Mouse (Mus musculus) heart, postnatal 14 days (tissue): ENCODE results near the gene Ptpn7. TPM values are rescaled to one million over a fixed set of nuclear protein-coding genes. Genes with fewer than 3 reads are reported as not detected.
"Not testable (repeated sequence)": the region's sequence is repeated elsewhere in the genome, so short reads cannot be mapped to it uniquely, and the experiment has no call there.

Experiments used
- DNase-seq, 2 experiments: peaks; one replicate each; pipeline ENCODE4 v3.0.0; 2021 to 2022
- intact Hi-C: fragments of 180-260 bp; cut with DNase I; formaldehyde crosslinking; loops from one replicate; pipeline ENCODE4 v1.15.1; 2025
- long read RNA-seq, 2 experiments: library from polyadenylated mRNA; stranded (forward); transcript quantifications; one replicate each; pipeline ENCODE4 v2.0.0; 2021
- total RNA-seq, 2 experiments: library from RNA; stranded (reverse); gene quantifications; 2 replicates each; pipeline ENCODE4 v1.2.3; 2021

Ptpn7 gene
- total RNA-seq = 1 to 10 TPM in 1 of 2 experiments, under 1 TPM in 1; 0.72 to 3.3 TPM
- long read RNA-seq, experiment 1, partial matches to known transcripts = 1 of 2 reads
- long read RNA-seq, experiment 1, other reads (novel, unspliced or antisense) = 1 of 2 reads
- long read RNA-seq, experiment 2 = 0 reads

DNA sequence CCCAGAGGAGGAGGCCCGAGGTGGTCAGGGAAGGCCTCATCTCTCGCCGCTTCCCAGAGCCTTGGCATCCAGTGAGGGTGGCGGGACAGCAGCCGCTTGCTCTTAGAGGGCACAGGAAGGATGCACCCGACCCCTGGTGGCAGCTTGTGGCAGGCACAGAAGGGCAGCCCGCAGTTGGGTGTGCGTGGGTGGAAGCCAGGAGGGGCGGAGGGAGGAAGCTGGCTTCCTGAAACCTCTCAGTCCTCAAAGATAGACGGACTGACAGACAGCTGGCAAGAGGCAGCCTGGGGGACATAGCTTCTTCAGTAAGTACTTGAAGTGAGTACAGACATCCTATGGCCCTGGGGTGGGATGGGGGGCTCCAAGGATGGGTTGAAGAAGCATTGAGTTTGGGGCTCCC is at the start of gene Ptpn7:
TSS of gene Ptpn7 (plus strand) at position 228 of the 400 bp plus-strand sequence.
- intact Hi-C loops = no loop called here
- DNase-seq = peak; percentile 72 to 81

DNA sequence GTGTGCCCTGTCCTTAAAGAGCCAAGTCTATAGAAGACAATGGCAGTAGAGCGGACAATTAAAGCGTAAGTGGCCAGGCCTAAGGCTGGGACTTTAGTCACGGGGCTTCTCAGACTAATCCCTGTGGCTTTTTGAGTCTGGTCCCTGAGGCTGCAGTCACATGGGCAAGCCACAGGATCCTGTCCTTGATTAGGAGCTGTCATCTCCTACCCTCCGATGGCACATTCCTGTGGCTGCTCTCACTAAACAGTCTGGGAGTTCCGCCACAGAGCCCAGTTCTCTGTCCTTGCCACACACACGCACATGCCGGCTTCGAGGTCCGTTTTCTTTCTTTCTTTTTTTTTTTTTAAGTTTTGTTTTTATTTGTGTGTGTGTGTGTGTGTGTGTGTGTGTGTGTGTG is 49.0 kb upstream of the Ptpn7 start:
- intact Hi-C loops = no loop called here
- peak in 1 of 2 experiments; percentile 31 for DNase-seq

DNA sequence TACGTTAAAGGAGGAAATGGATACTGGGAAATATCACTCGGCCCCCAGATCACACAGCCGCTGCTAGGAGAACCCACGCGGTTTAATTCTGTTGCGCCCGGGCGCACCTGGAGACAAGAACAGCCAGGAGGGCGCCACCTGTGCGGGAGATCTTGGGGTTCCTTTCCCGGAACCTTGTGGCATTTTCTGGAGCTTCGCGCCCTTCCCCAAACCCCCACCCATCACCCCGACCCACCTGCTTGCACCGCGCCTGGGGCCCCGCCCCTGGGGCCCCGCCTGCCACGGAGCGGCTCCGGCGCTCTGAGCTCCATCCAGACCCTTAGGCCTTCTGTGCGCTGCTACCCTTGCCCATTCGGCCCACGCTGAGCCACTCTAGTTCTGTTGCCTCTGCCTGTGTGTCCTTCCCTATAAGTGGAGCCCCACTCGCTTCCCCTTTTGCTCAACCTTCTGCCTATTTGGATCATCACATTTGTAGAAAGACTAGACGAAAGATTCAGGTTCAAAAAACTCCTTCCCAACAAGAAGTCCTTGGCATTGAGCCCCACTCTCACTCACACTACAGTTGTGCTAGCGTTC is 47.1 kb upstream of the Ptpn7 start:
- DNase-seq = no peak
- intact Hi-C loops = no loop called here

DNA sequence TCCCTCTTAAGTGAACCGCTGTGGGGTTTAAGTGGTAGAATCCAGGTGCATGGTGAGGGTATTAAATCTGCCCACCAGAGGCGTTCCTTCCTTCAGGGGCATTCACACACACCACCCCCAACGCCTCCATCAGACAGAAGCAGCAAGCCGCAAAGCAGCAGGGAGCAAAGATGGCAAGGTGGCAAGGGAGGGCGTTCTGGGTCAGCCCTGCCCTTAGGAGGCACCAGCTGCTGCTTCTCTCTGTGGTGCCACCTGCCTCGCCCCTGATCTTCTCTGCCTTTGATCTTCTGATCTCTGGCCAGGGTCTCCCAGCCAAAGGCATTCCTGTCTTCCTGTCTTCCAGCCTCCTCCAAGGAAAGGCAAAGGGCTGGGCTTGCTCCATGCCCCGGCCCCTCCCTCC is 46.5 kb upstream of the Ptpn7 start:
- intact Hi-C loops = no loop called here
- DNase-seq = no peak

DNA sequence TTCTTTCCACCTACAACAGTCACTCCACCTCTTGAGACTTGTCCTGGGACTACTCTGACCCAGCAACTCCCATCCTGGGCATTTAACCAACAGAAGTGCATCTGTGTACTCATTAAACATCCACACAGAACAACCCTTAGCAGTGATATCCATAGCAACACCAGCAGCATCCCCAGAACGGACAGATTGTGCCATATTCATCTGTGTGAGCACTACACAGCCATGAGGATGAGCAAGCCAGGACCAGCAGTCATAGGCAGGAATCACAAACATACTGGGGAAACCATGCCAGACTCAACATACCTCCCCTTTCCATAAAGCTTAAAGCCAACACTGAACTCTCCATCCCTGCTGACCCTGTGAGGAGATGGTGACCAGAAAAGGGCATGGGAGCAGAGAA is 45.1 kb upstream of the Ptpn7 start:
- no peak for DNase-seq
- intact Hi-C loops = no loop called here

DNA sequence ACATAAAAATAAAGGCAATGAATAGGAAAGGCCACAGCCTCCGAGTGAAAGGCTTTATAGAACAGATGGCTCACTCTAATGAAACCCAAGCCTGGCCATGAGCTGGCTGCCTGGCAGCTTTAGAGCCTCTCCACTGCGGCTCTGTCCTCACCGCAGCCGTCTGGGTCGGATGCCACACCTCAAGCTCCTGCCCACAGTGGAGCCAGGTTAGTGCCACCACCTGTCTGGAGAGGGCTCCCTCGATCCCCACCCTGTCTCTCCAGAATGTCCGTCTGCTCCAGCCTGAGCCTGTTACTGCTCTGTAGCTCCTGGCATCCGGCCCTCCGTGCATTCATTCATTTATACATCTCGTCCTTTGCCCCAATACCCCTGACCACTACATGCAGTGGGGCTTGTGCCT is 42.9 kb upstream of the Ptpn7 start:
- DNase-seq = no peak
- intact Hi-C loops = no loop called here

DNA sequence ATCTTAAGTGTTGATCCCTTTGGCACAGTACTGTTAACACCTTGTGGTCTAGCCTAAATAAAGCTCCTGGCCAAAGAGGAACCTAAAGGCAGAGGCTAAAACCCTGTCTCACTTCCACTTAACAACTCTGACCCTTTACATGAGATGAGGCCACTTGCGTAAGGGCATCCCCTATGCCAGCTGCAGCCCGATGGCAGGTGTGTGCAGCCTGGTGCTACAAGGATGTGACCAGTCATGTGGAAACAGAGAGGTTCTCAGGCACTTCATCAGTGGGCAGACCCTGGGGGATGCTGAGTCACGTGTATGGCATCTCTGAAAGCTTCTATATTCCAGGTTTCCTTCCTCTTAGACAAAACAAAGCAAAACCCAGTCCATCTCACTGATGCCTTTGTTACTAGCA is 41.6 kb upstream of the Ptpn7 start:
- intact Hi-C loops = no loop called here
- DNase-seq = no peak

DNA sequence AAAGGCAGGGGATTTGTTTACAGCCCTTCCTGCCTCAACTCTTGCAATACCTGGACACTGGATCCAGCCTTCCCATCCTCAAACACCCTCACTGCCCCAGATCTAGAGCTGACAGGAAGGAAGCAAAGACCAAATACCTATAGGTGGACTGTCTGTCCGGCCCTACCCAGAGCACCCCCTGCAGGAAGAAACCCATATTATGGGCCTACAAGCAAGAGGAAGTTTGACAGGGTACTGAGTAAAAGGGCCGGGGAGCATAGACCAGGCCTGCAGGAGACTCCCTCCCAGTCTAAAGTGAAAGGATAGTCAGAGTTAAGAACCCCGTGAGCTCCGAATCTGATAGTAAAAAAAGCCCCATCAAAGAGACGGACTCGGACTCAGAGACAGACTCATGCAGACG is 37.8 kb upstream of the Ptpn7 start:
- intact Hi-C loops = no loop called here
- no peak for DNase-seq

DNA sequence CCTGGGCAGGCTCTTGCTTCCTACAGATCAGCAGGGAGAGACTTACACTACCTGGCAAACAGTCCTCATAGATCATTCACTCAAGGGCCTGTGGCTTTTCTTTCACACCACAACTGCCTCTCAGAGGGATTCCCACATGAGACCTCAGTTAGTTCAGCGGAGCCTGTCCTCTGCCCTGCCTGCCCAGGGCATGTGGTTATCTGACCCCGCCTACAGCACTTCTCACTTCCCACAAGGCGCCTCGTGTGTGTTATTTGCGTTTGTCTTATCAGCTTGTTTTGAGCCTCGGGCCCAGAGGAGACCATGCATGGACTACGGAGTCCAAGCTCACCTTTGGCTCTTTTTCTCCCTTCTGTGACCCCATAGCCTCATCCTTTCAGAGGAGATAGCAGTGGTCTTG is 37.3 kb upstream of the Ptpn7 start:
- no peak for DNase-seq
- intact Hi-C loops = no loop called here

DNA sequence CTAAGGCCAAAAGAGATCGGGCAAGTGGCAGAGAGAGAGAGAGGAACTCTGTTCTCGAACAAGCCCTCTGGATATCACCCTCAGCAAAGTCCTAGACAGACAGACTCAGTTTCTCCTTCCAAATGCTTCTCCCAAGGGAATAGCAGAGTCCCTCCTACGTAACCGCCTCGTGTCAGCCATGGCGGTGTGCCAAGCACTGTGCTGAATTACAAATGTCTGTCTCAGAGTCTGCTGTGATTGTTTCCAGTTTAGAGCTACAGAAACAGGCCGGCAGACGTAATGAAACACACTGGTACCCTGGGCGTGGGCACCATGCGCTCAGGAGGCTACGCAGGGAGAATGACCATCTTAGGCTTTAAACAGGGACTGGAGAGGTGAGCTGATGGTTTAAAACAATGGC is 36.2 kb upstream of the Ptpn7 start:
- intact Hi-C loops = no loop called here
- DNase-seq = no peak

DNA sequence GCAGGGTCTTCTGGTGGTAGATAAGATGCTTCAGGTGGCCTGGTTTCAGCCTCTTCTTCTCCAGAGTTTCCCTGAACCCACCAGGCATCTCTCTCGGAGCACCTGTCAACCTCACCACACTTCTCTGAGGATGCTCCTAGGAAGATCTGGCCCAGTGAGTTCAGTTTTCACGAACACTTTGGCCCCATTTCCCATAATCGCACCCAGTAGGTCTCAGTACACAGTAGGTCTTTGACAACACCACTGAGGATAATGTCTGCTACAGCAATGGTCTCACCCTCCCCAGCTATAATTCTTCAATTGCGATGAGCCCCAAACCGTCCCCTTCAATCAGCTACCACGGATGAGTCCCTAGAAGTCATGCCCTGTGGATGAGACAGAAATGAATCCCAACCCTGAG is 35.1 kb upstream of the Ptpn7 start:
- DNase-seq = no peak
- intact Hi-C loops = no loop called here

DNA sequence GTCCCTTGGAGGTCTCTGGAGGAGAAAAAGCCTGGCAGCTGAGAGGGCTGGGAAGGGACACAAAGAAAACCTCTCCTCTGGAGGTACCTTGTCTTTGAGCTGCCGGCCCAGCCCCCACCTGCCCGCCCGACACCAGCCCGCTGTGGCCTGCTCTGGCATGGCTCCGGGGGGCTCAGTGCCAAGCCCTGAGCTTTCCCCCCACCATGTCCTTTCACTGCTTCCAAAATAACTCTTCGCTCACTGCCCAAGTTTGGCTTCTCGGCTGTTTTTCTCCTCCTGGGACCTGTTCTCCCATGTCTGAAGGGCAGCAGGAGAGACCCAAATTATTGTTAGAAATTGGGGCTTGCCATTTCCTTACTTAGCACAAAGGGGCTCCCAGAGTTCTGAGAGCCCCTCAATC is 34.1 kb upstream of the Ptpn7 start:
- intact Hi-C loops = no loop called here

DNA sequence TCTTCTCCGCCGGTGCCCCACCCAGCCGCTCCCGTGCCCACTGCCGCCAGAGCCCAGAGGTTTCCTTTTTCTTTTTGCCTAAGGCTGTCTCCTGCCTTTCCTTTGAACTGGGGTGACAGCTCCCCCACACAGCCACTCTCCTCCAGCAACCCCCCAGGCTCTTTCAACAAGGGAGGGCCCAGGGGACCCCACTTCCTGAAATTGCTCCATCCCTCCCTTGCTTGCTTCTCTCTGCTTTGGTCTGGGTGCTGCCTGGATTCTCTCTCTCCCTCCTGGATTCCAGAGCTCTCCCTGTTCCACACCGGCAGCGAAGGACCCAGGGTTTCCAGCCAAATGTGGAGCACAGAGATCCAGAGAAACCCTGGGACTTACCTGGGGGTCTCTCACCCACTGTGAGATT is 32.1 kb upstream of the Ptpn7 start:
- no peak for DNase-seq
- intact Hi-C loops = no loop called here

More for the DNA sequence above, 34.1 kb upstream of the Ptpn7 start:
- peak; percentile 78 to 82 for DNase-seq

DNA sequence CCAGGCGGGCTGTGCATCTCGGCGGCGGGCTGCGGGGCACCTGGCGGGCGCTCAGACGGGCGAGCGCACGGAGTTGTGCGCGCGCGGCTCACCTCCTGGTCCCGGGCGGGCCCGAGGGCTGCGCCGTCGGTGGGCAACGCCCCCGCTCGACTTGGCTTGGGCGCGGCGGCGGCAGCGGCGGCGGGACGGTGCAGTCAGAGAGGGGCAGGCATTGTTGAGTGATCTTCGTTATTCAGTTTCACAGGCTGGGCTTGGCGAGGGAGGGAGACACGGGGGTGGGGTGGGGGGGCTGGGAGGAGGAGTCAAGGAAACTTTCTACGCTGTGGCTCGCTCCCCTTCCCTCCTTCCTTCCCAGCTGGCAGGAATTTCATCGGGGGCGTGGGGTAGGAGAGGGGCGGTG is 27.4 kb upstream of the Ptpn7 start, which contains the start of gene Lgr6:
TSS of gene Lgr6 (minus strand) at position 153 of the 400 bp plus-strand sequence.
- peak; percentile 43 to 53 for DNase-seq
- intact Hi-C loops = loop anchor here (5.0 kb wide), 1 partner anchor 73 kb away; no protein-coding TSS in a partner anchor

DNA sequence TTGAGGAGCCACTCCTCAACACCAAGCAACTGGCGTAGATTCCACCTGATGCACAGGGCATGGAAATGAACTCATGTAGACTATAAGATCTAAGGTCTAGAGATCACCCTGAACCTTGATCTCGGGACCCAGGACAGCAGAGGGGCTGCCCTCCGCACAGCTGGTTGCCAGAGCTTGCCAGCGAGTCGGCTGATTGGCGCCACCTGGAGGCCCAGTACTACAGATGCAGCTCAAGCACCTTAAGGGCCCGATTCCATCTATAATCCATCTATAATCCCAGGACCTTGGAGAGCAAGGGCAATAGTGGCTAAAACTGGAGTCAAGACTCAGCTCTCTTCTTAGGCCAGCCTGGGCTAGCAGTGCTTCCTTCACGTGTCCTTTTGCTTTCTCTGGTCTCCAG is 26.5 kb upstream of the Ptpn7 start:
- peak; percentile 80 to 84 for DNase-seq
- intact Hi-C loops = loop anchor here (1.0 to 5.0 kb wide), 2 partner anchors 74 to 117 kb away; no protein-coding TSS in a partner anchor

DNA sequence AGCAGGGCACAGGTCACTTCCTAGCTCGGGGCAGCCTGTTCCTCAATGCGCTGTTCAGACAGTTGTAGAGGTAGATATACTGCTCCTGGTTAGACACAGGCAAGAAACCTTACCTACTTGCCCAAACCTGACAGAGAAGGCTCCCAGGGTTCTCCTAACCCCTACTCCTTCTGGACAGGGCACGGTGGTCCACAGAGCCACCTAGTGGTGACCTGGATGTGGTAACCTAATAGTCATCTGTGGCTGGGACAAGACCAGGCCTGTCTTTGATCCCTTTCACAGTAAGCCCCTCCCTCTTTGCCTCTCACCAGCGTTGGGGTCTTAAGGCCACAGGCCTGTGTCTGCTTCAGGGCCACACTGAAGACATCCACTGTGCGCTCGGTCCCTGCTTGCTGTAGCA is 23.9 kb upstream of the Ptpn7 start:
- DNase-seq = peak; percentile 47 to 70
- intact Hi-C loops = loop anchor here (5.0 kb wide), 1 partner anchor 76 kb away; no protein-coding TSS in a partner anchor

DNA sequence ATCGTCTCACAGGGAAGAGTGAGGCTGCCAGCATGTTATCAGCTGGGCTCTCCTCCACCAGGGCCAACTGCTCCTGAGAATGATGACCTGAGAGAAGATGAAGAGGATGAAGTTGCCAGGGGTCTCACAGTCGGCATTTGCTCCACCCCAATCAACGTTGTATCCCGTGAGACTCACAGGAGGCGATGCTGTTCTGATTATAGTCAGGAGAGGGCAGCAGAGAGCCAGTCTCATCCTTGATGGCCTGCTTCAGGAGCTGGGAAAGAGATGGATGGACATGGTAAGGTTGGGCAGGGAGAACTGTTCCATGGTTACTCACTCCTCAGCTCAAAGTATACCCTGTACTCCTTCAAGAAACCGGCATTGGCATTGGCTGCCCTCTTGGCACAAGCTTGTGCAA is 22.4 kb upstream of the Ptpn7 start:
- DNase-seq = peak; percentile 75 to 87
- intact Hi-C loops = loop anchor here (2.0 kb wide), 1 partner anchor 259 kb away; no protein-coding TSS in a partner anchor

DNA sequence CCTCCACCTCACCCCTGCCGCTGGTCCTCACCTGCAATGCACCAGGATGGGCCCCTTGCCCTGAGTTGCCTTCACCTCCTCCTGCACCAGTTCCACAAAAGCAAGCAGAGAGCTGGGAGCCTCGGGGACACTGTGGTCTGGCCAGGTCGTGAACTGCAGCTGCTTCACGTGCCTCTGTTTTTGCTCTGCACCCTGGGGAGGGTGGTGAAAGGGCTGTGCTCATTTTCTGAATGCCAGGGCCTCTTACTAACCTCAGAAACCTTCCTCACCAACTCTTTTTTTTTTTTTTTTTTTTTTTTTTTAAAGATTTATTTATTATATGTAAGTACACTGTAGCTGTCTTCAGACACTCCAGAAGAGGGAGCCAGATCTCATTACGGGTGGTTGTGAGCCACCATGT is 21.2 kb upstream of the Ptpn7 start:
- intact Hi-C loops = loop anchor here (2.0 kb wide), 1 partner anchor 258 kb away; no protein-coding TSS in a partner anchor
- DNase-seq = not testable (repeated sequence)

DNA sequence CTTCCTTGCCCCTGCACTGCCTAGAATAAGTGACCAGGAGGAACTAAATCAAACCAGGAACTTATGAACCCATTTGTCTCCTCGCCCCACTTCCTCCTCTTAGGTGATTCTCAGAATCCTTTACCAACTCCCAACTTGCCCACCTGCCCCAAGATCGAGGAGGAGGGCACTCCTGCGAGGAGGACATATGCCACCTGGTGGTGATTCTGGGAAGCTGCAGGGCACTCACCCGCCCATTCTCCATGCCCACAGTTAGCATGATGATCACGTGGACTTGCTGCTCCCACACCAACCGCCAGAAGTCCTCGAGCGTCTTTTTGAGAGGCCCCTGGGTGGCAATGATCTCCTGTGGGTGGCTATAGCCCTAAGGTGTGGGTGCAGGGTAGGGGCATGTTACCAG is 19.8 kb upstream of the Ptpn7 start:
- peak in 1 of 2 experiments; percentile 50 for DNase-seq
- intact Hi-C loops = loop anchor here (2.0 kb wide), 1 partner anchor 18 kb away; no protein-coding TSS in a partner anchor

DNA sequence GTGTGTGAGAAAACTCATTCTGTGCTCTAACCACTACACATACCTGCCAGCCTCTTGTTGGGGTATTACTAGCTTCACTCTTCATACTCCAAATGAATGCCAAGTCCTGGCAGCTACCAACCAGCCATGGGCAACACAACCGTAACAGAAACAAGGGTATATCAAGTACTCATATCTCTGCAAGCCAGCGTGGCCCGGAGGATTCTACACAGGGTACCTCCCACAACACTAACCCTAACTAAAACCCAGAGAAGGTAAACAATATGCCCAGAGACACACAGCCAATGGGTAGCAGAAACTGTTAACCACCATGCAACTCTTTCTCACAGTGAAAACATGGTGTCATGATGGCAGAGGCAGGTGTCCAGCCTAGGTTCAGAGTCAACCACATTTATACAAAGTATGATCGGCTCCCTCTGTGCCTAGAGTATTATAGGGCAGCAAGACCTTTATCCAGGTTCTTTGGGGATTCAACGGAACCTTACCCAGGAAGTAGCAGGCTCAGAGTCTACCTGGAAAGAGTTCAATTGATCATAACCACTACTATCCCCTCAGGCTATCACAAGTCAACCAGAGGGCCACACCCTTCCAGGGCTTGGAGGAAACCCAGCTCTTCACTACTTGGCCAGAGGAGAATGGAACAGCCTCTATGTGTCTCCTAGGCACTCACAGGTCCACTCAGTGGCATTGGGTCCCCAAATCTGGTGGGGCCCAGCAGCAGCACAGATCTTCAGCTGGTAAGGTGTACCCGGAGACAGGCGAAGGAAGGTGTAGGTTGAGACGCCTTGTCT is 7.7 kb upstream of the Ptpn7 start:
- DNase-seq = no peak
- intact Hi-C loops = no loop called here

DNA sequence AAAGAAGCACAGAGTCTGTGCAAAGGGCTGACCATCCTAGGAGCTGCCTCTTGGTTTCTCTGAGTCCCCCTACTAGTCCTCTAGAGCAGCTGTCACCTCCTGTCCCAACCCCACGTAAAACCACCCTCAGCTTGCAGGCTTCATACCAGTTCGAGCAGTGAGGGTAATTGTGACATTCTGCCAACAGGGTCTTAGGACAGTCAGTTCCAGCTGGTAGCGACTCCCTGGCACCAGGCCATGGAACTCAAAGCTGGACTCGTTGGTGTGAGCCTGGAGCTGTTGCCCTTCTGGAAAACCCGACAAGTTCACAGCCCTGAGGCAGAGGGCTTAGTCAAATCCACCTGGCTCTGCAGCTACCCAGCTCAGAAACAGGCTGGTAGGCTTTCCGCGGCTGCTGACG is 6.5 kb upstream of the Ptpn7 start:
- DNase-seq = no peak
- intact Hi-C loops = no loop called here
